Mouse (Mus musculus): Measurements from ENCODE around the gene Ndrg3. TPM values are rescaled to one million over a fixed set of nuclear protein-coding genes. Genes with fewer than 3 reads are reported as not detected.
"Not testable (repeated sequence)": the region's sequence is repeated elsewhere in the genome, so short reads cannot be mapped to it uniquely, and the experiment has no call there.

Ndrg3 gene
- polyA plus RNA-seq, 1 experiment from 2014 or later = 123 TPM

DNA sequence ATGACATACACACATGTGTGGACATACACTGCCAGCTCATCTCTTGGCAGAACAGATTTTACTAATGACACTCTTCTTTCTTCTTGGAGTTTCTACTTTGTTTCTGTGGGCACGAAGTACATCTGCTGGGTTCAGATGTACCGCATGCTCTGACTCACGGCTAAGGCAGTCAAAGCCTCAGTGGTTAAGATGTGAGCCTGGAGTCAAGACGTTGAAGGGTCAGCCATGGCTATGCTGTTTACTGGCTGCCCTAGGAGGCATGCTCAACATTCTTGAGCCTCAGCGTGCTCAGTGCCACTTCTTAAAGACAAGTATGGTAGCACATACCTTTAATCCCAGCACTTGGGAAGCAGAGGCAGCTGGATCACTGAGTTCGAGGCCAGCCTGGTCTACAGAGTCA, 61.3 kb downstream of the Ndrg3 start:
- Histone ChIP-seq H3K27ac (replicated peaks) (no peak overlapping the region), H3K4me3 (no peak overlapping the region), H3K4me2 (replicated peaks) (no peak overlapping the region), H3K27me3 (no peaks in the 10 kb centered on the region), H3K9me3 (no peaks in the 10 kb centered on the region), H3K9ac (replicated peaks) (no peak overlapping the region), H3K36me3 (peaks cover 31% of the 10 kb centered on the region), H3K4me1 (no peaks in the 10 kb centered on the region)
- 90% methylated on average over 6 of the region's 6 CpGs for WGBS
- no peak for ATAC-seq (replicated peaks)

DNA sequence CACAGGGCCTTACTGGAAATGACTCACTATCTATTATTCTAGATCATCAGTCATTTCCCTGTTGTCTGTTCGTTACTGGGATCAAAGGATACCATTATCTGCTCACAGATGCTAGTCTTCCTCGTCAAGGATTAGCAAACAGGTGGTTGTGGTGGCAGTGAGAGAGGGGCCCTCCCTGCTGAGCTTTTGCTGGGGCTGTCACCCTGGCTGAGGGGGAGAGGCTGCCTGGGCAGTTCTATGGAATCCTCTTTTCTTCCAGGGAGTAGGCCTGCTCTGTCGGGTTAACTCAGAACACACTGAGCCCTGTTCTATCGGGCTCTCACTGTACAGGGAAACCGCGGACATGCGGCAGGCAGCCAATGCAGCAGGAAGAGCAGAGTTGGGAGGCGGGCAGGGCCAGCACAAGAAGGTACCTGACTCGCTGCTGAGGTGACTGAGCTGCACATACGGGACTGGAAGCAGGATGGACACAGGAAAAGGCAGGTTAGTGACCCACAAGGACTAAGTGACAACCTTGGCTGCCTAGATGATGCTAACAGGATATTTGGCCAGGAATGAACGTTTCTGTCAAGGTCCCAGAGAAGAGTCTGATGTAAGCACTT, 62.2 kb downstream of the Ndrg3 start:
- WGBS = 58% methylated on average over 11 of the region's 11 CpGs
- ATAC-seq (replicated peaks) = no peak
- no peak overlapping the region for H3K4me2 ChIP-seq (replicated peaks)
- H3K4me3 ChIP-seq = no peak overlapping the region
- no peaks in the 10 kb centered on the region for H3K4me1 ChIP-seq
- peaks cover 24% of the 10 kb centered on the region for H3K36me3 ChIP-seq
- no peaks in the 10 kb centered on the region for H3K9me3 ChIP-seq
- no peak overlapping the region for H3K27ac ChIP-seq (replicated peaks)
- no peak overlapping the region for H3K9ac ChIP-seq (replicated peaks)
- H3K27me3 ChIP-seq = no peaks in the 10 kb centered on the region

DNA sequence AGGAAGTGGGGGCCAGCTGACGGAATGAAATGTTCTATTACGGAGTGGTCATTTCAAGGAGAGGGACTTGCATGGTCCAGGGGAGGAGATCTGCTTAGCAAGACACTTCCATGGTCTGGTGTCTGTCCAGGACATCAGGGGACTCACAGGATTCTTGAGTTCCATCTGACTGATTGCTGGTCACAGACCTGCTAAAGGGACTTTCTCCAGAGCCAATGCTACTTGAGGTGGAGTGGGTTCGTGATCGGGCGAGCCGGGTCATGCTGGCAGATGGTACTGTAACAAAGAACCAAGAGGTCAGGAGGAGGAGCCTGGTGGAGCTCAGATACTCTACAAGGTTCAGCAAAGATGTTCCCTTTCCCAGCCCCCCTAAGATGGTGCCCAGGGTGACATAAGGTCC, 63.2 kb downstream of the Ndrg3 start:
- H3K4me3 ChIP-seq = no peak overlapping the region
- peaks cover 24% of the 10 kb centered on the region for H3K36me3 ChIP-seq
- no peak for ATAC-seq (replicated peaks)
- H3K27me3 ChIP-seq = no peaks in the 10 kb centered on the region
- H3K27ac ChIP-seq (replicated peaks) = no peak overlapping the region
- H3K9me3 ChIP-seq = no peaks in the 10 kb centered on the region
- 88% methylated on average over 6 of the region's 6 CpGs for WGBS
- no peak overlapping the region for H3K4me2 ChIP-seq (replicated peaks)
- H3K4me1 ChIP-seq = no peaks in the 10 kb centered on the region
- H3K9ac ChIP-seq (replicated peaks) = no peak overlapping the region

DNA sequence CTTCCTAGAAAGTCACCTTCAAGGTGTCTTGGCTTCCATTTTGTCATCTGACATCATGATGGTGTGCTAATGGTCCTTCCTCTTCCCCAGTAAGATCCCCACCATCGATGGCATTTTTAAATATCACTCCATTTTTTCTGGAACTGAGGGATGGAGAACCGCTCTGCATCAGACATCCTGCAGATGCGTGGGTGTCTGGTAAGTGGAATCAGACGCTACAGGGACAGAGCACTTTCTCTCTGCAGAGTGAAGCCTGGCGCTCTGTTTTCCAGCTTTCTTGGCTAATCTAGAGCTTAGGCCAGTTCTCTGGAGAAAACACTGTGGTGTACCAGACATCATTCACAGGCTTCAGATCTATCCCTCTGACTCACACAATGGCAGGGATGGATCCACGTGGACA, 64.2 kb downstream of the Ndrg3 start:
- 90% methylated on average over 6 of the region's 6 CpGs for WGBS
- Histone ChIP-seq H3K4me1 (no peaks in the 10 kb centered on the region), H3K27ac (replicated peaks) (no peak overlapping the region)

DNA sequence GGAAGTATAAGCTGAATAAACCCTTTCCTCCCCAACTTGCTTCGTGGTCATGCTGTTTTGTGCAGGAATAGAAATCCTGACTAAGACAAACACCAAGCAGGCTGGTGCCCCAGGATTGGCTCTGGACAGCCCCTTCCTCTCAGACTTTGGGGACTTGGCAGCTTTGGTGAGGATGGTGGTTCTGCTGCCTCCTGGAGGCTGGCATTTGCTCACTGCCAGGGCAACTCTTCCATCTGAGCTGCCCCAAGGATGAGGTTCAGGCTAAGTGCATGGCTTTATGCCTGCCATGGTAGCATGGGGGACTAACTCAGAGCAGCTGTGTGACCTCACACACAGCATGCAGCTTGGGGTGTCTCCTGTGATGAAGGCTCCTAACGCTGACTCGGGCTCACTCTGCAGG, 66.2 kb downstream of the Ndrg3 start:
- not testable (repeated sequence) for H3K4me3 ChIP-seq; H3K4me1 ChIP-seq; H3K27ac ChIP-seq (replicated peaks); H3K27me3 ChIP-seq; ATAC-seq (replicated peaks); H3K9ac ChIP-seq (replicated peaks); H3K9me3 ChIP-seq; H3K4me2 ChIP-seq (replicated peaks)
- WGBS = 94% methylated on average over 3 of the region's 3 CpGs
- peaks cover 14% of the 10 kb centered on the region; the same call in 1 of the 2 replicates for H3K36me3 ChIP-seq

More for the DNA sequence above, 64.2 kb downstream of the Ndrg3 start:
- ATAC-seq (replicated peaks) = no peak
- no peak overlapping the region for H3K4me2 ChIP-seq (replicated peaks)
- no peak overlapping the region for H3K9ac ChIP-seq (replicated peaks)
- H3K27me3 ChIP-seq = no peaks in the 10 kb centered on the region
- no peaks in the 10 kb centered on the region for H3K9me3 ChIP-seq
- peaks cover 24% of the 10 kb centered on the region for H3K36me3 ChIP-seq
- no peak overlapping the region for H3K4me3 ChIP-seq

DNA sequence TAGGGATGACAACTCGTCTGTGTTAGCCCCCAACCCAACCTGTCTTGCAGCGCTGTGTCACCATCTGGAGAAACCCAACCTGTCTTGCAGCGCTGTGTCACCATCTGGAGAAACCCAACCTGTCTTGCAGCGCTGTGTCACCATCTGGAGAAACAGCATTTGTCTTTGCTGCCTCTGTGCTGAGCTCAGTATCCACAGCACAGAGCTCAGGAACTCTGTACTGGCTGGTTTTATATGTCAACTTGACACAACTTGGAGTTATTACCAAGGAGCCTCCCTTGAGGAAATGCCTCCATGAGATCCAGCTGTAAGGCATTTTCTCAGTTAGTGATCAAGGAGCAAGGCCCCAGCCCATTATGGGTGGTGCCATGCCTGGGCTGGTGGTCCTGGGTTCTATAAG, 66.8 kb downstream of the Ndrg3 start:
- not testable (repeated sequence) for H3K4me2 ChIP-seq (replicated peaks); H3K4me1 ChIP-seq; ATAC-seq (replicated peaks); H3K4me3 ChIP-seq; H3K9me3 ChIP-seq; H3K9ac ChIP-seq (replicated peaks); H3K27me3 ChIP-seq; H3K27ac ChIP-seq (replicated peaks)
- WGBS = 86% methylated on average over 4 of the region's 4 CpGs
- H3K36me3 ChIP-seq = peaks cover 14% of the 10 kb centered on the region; the same call in 1 of the 2 replicates

DNA sequence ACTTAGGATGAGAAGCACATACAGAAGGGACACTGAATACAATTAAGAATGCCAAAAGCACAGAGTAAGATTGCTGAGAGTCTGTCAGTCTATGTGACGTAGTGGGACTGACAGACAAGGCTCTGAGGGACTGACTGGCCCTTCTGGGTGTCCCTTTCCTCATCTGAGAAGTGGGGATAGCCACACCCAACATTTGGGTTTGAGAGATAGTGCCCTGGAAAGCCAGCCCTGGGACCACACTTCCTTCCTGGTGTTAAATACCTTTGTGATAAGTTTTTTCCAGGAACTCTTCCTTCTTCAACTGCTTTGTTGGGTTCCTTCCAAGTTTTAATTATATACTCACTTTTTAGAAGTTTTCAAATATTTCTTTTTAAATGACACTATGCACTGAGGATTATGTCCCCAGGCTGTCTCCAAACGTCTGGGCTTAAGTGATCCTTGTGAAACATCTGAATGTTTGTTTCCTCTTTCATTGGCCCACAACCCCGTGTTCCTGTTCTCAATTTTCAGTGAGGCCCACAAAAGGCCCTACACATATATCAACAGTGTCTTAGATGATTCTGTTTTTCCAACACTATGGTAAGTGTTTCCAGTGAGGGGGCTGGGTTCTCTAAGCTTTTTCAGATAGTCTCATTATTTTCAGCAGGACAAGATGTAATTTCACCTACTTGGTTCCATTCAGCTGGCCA, 67.5 kb downstream of the Ndrg3 start:
- H3K36me3 ChIP-seq = peaks cover 14% of the 10 kb centered on the region; the same call in 1 of the 2 replicates
- H3K9me3 ChIP-seq = no peaks in the 10 kb centered on the region
- no peaks in the 10 kb centered on the region for H3K4me1 ChIP-seq
- H3K4me2 ChIP-seq (replicated peaks) = no peak overlapping the region
- H3K27me3 ChIP-seq = no peaks in the 10 kb centered on the region
- H3K9ac ChIP-seq (replicated peaks) = no peak overlapping the region
- no peak overlapping the region for H3K27ac ChIP-seq (replicated peaks)
- no peak overlapping the region for H3K4me3 ChIP-seq
- WGBS = 66% methylated on average over 3 of the region's 3 CpGs
- ATAC-seq (replicated peaks) = no peak

DNA sequence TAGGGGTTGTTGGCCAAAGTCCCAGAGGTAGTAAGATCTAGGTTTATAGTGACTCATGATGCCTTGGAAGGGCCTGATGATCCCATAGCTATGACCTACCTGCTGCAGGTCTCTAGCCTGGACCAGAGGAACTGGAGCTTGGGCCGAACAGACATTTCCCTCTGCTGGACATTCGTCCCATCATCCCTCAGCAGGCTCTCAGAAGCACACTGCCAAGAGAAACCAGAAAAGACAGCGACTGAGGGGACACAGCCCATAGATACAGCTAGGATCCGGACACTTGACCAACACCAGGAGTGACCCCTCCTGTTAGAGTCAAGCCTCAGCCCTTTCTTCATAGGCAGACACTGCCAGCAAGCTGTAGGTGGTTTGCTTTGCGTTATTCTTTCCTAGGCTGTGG, 68.8 kb downstream of the Ndrg3 start:
- no peak overlapping the region for H3K27ac ChIP-seq (replicated peaks)
- H3K4me1 ChIP-seq = no peaks in the 10 kb centered on the region
- H3K4me3 ChIP-seq = no peak overlapping the region
- 80% methylated on average over 5 of the region's 5 CpGs for WGBS
- no peak overlapping the region for H3K9ac ChIP-seq (replicated peaks)
- no peaks in the 10 kb centered on the region for H3K9me3 ChIP-seq
- no peaks in the 10 kb centered on the region for H3K27me3 ChIP-seq
- H3K4me2 ChIP-seq (replicated peaks) = no peak overlapping the region
- ATAC-seq (replicated peaks) = no peak
- peaks cover 7% of the 10 kb centered on the region; the same call in 1 of the 2 replicates for H3K36me3 ChIP-seq

DNA sequence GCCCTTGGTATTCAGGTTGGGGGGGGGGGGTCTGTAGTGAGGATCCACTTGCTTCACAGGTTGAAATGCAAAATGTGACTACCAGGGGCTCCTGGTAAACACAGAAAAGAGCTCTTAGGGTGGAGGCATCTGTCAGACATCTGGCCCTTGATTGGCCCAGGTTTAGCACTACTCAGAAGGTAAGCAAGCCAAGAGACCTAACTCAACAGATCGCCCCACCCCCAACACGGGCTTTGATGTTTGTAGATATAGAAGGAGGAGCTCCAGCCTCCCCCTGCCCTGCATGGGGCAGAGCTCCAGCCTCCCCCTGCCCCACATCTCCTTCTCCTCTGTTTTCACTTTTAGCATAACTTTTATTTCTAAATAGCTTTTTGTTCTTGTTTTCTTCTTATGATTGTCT, 72.1 kb downstream of the Ndrg3 start:
- Histone ChIP-seq H3K4me1 (no peaks in the 10 kb centered on the region), H3K9ac (replicated peaks) (no peak overlapping the region), H3K27me3 (no peaks in the 10 kb centered on the region), H3K4me2 (replicated peaks) (no peak overlapping the region), H3K27ac (replicated peaks) (no peak overlapping the region), H3K36me3 (no peaks in the 10 kb centered on the region), H3K4me3 (no peak overlapping the region), H3K9me3 (no peaks in the 10 kb centered on the region)
- 73% methylated on average over 2 of the region's 2 CpGs for WGBS
- ATAC-seq (replicated peaks) = no peak

DNA sequence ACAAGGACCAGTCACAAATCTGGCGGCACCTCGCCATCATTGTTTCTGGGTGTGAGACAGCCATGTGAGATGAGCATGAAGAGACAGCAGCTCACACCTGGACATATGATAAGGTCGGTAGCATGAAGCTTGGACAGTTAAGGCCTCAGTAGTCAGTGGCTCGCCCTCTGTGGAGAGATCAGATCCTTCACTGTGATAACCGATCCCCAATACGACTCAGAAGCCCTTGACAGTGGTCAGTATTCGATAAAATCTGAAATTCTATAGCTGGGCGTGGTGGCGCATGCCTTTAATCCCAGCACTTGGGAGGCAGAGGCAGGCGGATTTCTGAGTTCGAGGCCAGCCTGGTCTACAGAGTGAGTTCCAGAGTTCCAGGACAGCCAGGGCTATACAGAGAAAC, 72.7 kb downstream of the Ndrg3 start:
- WGBS = 92% methylated on average over 11 of the region's 11 CpGs
- not testable (repeated sequence) for H3K27ac ChIP-seq (replicated peaks); H3K9ac ChIP-seq (replicated peaks); H3K4me2 ChIP-seq (replicated peaks); ATAC-seq (replicated peaks); H3K9me3 ChIP-seq; H3K36me3 ChIP-seq; H3K4me3 ChIP-seq; H3K27me3 ChIP-seq; H3K4me1 ChIP-seq

DNA sequence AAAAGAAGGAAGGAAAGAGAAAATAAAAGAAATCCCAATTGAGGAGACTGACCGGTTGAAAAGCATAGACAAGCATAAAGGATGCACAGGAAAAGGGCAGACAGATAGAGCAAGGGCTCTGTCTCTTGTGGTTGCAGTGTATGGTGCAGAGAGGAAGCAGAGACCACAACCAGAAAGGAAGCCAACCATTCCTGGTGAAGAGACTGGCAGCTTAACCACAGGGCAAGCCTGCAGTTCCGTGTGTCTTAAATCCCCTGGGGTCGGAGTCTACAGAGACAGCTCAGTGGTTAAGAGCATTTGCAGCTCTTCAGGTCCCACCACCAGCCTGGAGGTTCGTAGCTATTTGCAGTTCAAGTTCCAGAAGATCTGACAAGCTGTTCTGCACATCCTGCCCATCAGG, 73.3 kb downstream of the Ndrg3 start:
- H3K4me2 ChIP-seq (replicated peaks) = no peak overlapping the region
- no peak overlapping the region for H3K27ac ChIP-seq (replicated peaks)
- H3K27me3 ChIP-seq = no peaks in the 10 kb centered on the region
- WGBS = 65% methylated on average over 4 of the region's 4 CpGs
- H3K4me1 ChIP-seq = no peaks in the 10 kb centered on the region
- H3K9ac ChIP-seq (replicated peaks) = no peak overlapping the region
- ATAC-seq (replicated peaks) = no peak
- no peaks in the 10 kb centered on the region for H3K9me3 ChIP-seq
- H3K36me3 ChIP-seq = no peaks in the 10 kb centered on the region
- no peak overlapping the region for H3K4me3 ChIP-seq

DNA sequence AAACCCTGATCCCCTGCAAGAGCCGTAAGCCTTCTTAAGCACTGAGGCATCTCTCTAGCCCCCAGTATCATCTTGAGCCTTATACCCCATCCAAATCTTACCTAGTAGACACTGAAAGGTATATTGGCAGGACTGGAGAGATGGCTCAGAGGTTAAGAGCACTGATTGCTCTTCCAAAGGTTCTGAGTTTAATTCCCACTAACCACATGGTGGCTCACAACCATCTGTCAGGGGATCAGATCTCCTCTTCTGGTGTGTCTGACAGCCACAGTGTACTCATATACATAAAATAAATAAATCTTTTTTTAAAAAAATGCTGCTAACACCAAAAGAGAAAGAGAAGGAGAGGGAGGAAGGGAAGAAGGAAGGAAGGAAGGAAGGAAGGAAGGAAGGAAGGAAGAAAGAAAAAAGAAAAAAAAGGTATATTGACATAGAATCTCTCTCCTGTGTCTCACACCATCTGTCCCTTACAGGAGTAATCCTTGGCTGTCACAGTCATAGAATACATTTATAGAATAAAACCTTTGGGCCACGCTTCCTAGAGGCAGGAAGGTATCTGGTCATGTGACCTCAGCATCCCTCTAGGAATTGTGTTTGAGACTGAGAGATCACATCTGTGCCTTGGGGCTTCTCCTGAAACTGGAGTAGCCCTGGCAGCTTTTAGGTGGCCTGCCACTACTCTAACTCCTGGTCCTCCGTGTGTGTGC, 75.3 kb downstream of the Ndrg3 start:
- Histone ChIP-seq H3K4me1 (0 out of 2 replicates have a peak, but pooled peaks cover 5% of the 10 kb centered on the region), H3K4me3 (no peak overlapping the region), H3K36me3 (no peaks in the 10 kb centered on the region), H3K27me3 (no peaks in the 10 kb centered on the region), H3K4me2 (replicated peaks) (no peak overlapping the region), H3K9ac (replicated peaks) (no peak overlapping the region), H3K9me3 (no peaks in the 10 kb centered on the region), H3K27ac (replicated peaks) (no peak overlapping the region)
- no peak for ATAC-seq (replicated peaks)
- 81% methylated on average over 3 of the region's 3 CpGs for WGBS
